Mouse (Mus musculus) CH12.LX (cell line): Measurements from ENCODE around the gene Cyp2t4. TPM values are rescaled to one million over a fixed set of nuclear protein-coding genes. Genes with fewer than 3 reads are reported as not detected.

Source experiments
- DNase-seq: peaks from one replicate; pipeline ENCODE4 v3.0.0-alpha.2; 2013; ENCODE audit errors: extremely low read depth
- H3K27ac ChIP-seq: 2 replicates; pipeline ENCODE4 v1.5.1; 2012; ENCODE audit warnings: low read depth, mild to moderate bottlenecking, control low read depth, moderate library complexity; ENCODE audit not compliant: insufficient read depth
- H3K27me3 ChIP-seq: replicated peaks from 2 replicates; pipeline ENCODE3; 2012; ENCODE audit warnings: inconsistent platforms
- H3K36me3 ChIP-seq, 2 experiments: replicated peaks in 1 of 2; 2 replicates each; pipeline versions ENCODE3 to v1.6.1; 2012; ENCODE audit warnings: inconsistent platforms in 1 of 2, low read length in 1 of 2, mild to moderate bottlenecking in 1 of 2, mixed read lengths in 1 of 2, moderate library complexity in 1 of 2; ENCODE audit not compliant: control insufficient read depth in 1 of 2, insufficient read depth in 1 of 2
- H3K4me1 ChIP-seq, 2 experiments: 2 replicates each; pipeline ENCODE4 v1.6.1; 2012; ENCODE audit warnings: inconsistent platforms in 1 of 2, moderate library complexity in 1 of 2; ENCODE audit not compliant: insufficient read depth in 2 of 2, control insufficient read depth in 1 of 2
- H3K4me2 ChIP-seq: 2 replicates; pipeline ENCODE4 v1.6.1; 2012; ENCODE audit warnings: low read depth, mild to moderate bottlenecking, control low read depth; ENCODE audit not compliant: poor library complexity, insufficient read depth, severe bottlenecking
- H3K4me3 ChIP-seq, 3 experiments: fragments of 150-350 bp in 1 of 3; sonication (generic) in 1 of 3; replicated peaks in 1 of 3; 2 replicates each; pipeline versions ENCODE3 to v1.5.1; 2011 to 2012; ENCODE audit warnings: low read depth in 2 of 3, low read length in 2 of 3, mild to moderate bottlenecking in 2 of 3, moderate library complexity in 2 of 3, control low read depth in 1 of 3, improper control_type of control experiment in 1 of 3, inconsistent platforms in 1 of 3, mixed read lengths in 1 of 3; ENCODE audit not compliant: poor library complexity in 1 of 3
- H3K79me2 ChIP-seq: replicated peaks from 2 replicates; pipeline ENCODE4 v1.6.1; 2012; ENCODE audit warnings: mild to moderate bottlenecking, moderate library complexity; ENCODE audit not compliant: control insufficient read depth, poor library complexity, insufficient read depth, severe bottlenecking; ENCODE audit errors: extremely low read depth
- H3K9ac ChIP-seq: 2 replicates; pipeline ENCODE4 v1.6.1; 2012; ENCODE audit warnings: low read depth, mild to moderate bottlenecking, control low read depth, moderate library complexity; ENCODE audit not compliant: insufficient read depth
- H3K9me3 ChIP-seq: replicated peaks from 2 replicates; pipeline ENCODE3; 2012; ENCODE audit warnings: low read length, inconsistent platforms, mixed read lengths
- BHLHE40 ChIP-seq: IDR thresholded peaks from 2 replicates; pipeline ENCODE4 v1.6.1; 2011; ENCODE audit warnings: mild to moderate bottlenecking, low read depth, low read length, improper control_type of control experiment
- CHD1 ChIP-seq: IDR thresholded peaks from 2 replicates; pipeline ENCODE4 v1.6.1; 2012; ENCODE audit warnings: low read depth, low read length, improper control_type of control experiment, inconsistent platforms
- CHD2 ChIP-seq: IDR thresholded peaks from 2 replicates; pipeline ENCODE4 v1.6.1; 2011; ENCODE audit warnings: low read length, improper control_type of control experiment
- ELF1 ChIP-seq: IDR thresholded peaks from 2 replicates; pipeline ENCODE4 v1.6.1; 2014; ENCODE audit warnings: low read depth, mild to moderate bottlenecking, inconsistent platforms, low read length, improper control_type of control experiment
- EP300 ChIP-seq: IDR thresholded peaks from 2 replicates; pipeline ENCODE4 v1.6.1; 2011; ENCODE audit warnings: low read length, improper control_type of control experiment
- ETS1 ChIP-seq: conservative IDR thresholded peaks from 2 replicates; pipeline ENCODE4 v1.6.1; 2012; ENCODE audit warnings: low read depth, mild to moderate bottlenecking, inconsistent platforms, low read length, improper control_type of control experiment, moderate library complexity
- GABPA ChIP-seq: IDR thresholded peaks from 2 replicates; pipeline ENCODE4 v1.6.1; 2012; ENCODE audit warnings: low read depth, low read length, improper control_type of control experiment, inconsistent platforms; ENCODE audit not compliant: insufficient replicate concordance
- HCFC1 ChIP-seq: IDR thresholded peaks from 2 replicates; pipeline ENCODE4 v1.6.1; 2012; ENCODE audit warnings: low read depth, mild to moderate bottlenecking, inconsistent platforms, low read length, improper control_type of control experiment
- IRF4 ChIP-seq: IDR thresholded peaks from 2 replicates; pipeline ENCODE4 v1.6.1; 2014; ENCODE audit warnings: low read depth, mild to moderate bottlenecking, inconsistent platforms, low read length, improper control_type of control experiment
- JUND ChIP-seq: conservative IDR thresholded peaks from 2 replicates; pipeline ENCODE4 v1.6.1; 2011; ENCODE audit warnings: low read depth, low read length, improper control_type of control experiment
- KAT2A ChIP-seq: IDR thresholded peaks from 2 replicates; pipeline ENCODE4 v1.6.1; 2012; ENCODE audit warnings: low read length, improper control_type of control experiment, inconsistent platforms; ENCODE audit not compliant: insufficient replicate concordance
- MAFK ChIP-seq: IDR thresholded peaks from 2 replicates; pipeline ENCODE4 v1.6.1; 2011; ENCODE audit warnings: low read length, improper control_type of control experiment; ENCODE audit not compliant: insufficient replicate concordance
- MAZ ChIP-seq: IDR thresholded peaks from 2 replicates; pipeline ENCODE4 v1.6.1; 2012; ENCODE audit warnings: low read depth, mild to moderate bottlenecking, inconsistent platforms, low read length, improper control_type of control experiment, moderate library complexity
- MEF2A ChIP-seq: IDR thresholded peaks from 2 replicates; pipeline ENCODE4 v1.6.1; 2014; ENCODE audit warnings: low read depth, mild to moderate bottlenecking, inconsistent platforms, low read length, improper control_type of control experiment, borderline replicate concordance
- MYC ChIP-seq: IDR thresholded peaks from 2 replicates; pipeline ENCODE4 v1.6.1; 2011; ENCODE audit warnings: low read depth, mild to moderate bottlenecking, improper control_type of control experiment, low read length
- NELFE ChIP-seq: IDR thresholded peaks from 2 replicates; pipeline ENCODE4 v1.6.1; 2011; ENCODE audit warnings: low read depth, low read length, improper control_type of control experiment
- PAX5 ChIP-seq: IDR thresholded peaks from 2 replicates; pipeline ENCODE4 v1.6.1; 2012; ENCODE audit warnings: low read length, inconsistent platforms, mixed read lengths
- POLR2A ChIP-seq: IDR thresholded peaks from 2 replicates; pipeline ENCODE4 v1.6.1; 2011; ENCODE audit warnings: low read depth, mild to moderate bottlenecking, improper control_type of control experiment, low read length
- POLR2AphosphoS2 ChIP-seq: IDR thresholded peaks from 2 replicates; pipeline ENCODE4 v1.6.1; 2011; ENCODE audit warnings: low read depth, low read length, improper control_type of control experiment
- RAD21 ChIP-seq: IDR thresholded peaks from 2 replicates; pipeline ENCODE4 v1.6.1; 2011; ENCODE audit warnings: low read depth, mild to moderate bottlenecking, low read length, improper control_type of control experiment, moderate library complexity
- RCOR1 ChIP-seq: conservative IDR thresholded peaks from 2 replicates; pipeline ENCODE4 v1.6.1; 2012; ENCODE audit warnings: low read depth, mild to moderate bottlenecking, inconsistent platforms, low read length, improper control_type of control experiment
- SMC3 ChIP-seq: IDR thresholded peaks from 2 replicates; pipeline ENCODE4 v1.6.1; 2011; ENCODE audit warnings: low read depth, low read length, improper control_type of control experiment
- TBP ChIP-seq: conservative IDR thresholded peaks from 2 replicates; pipeline ENCODE4 v1.6.1; 2011; ENCODE audit warnings: low read depth, low read length, improper control_type of control experiment
- TCF12 ChIP-seq: IDR thresholded peaks from 2 replicates; pipeline ENCODE4 v1.6.1; 2014; ENCODE audit warnings: low read depth, mild to moderate bottlenecking, inconsistent platforms, low read length, improper control_type of control experiment
- UBTF ChIP-seq: IDR thresholded peaks from 2 replicates; pipeline ENCODE4 v1.6.1; 2012; ENCODE audit warnings: low read depth, mild to moderate bottlenecking, inconsistent platforms, low read length, improper control_type of control experiment, moderate library complexity
- USF2 ChIP-seq: conservative IDR thresholded peaks from 2 replicates; pipeline ENCODE4 v1.6.1; 2011; ENCODE audit warnings: low read depth, low read length, improper control_type of control experiment
- ZC3H11A ChIP-seq: IDR thresholded peaks from 2 replicates; pipeline ENCODE4 v1.6.1; 2012; ENCODE audit warnings: low read depth, mild to moderate bottlenecking, inconsistent platforms, low read length, improper control_type of control experiment
- ZMIZ1 ChIP-seq: IDR thresholded peaks from 2 replicates; pipeline ENCODE4 v1.6.1; 2012; ENCODE audit warnings: low read depth, mild to moderate bottlenecking, inconsistent platforms, low read length, improper control_type of control experiment
- ZNF384 ChIP-seq: IDR thresholded peaks from 2 replicates; pipeline ENCODE4 v1.6.1; 2012; ENCODE audit warnings: low read depth, low read length, improper control_type of control experiment, inconsistent platforms
- dilution Hi-C: fragments of 300-500 bp; cut with MboI; formaldehyde crosslinking; loops from 2 replicates; pipeline ENCODE4 v1.14.3; 2020; ENCODE audit warnings: low sequenced_read_pairs; ENCODE audit not compliant: extremely low pct_unique_long_range_greater_than_20kb, extremely low pct_ligation_motif_present
- in situ Hi-C: fragments of 300-500 bp; cut with MboI; formaldehyde crosslinking; loops from 3 replicates; pipeline ENCODE4 v1.14.3; 2019; ENCODE audit warnings: low sequenced_read_pairs, low pct_ligation_motif_present, low pct_unique_long_range_greater_than_20kb, mixed read lengths
- polyA plus RNA-seq: library from polyadenylated mRNA; unstranded; fragments of >175 nt; gene quantifications from 2 replicates; pipeline ENCODE4 v1.2.1, GENCODE M21; 2012; ENCODE audit warnings: low read depth; ENCODE audit not compliant: insufficient read length
- total RNA-seq, 2 experiments: library from RNA; depleted of rRNA; stranded (reverse); fragments of 300-350 nt in 1 of 2; fragments of >200 nt in 1 of 2; gene quantifications; 2 replicates each; pipeline ENCODE4 v1.2.3; 2012 to 2014

The Cyp2t4 gene
- total and polyA plus RNA-seq, 3 experiments, result 0.43 TPM; not detected in 2

DNA sequence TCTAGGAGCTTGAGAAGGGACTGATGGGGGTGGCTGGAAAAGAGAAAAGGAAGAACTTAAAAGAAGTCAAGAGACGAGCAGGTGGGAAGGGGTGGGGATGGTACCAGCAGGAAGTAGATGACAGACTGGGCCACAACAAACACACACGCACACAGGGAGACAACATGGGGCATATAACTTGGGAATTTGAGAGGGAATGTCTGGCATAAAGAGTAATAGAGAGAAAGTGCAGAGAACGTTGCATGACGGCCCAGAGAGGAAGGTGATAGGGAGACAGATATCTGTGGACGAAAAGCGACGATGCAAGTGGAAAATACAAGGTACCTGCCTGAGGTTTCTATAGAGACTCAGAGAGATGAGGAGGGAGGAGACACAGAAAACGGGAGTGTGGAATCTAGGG lies 12.2 kb downstream of the Cyp2t4 start:
- no peak for DNase-seq
- no peaks in the 10 kb centered on the region for H3K27me3 ChIP-seq
- peak overlapping the region; percentile 98 for H3K27ac ChIP-seq
- peak overlapping the region; percentile 86 to 98 (median 92) for H3K4me3 ChIP-seq
- H3K79me2 ChIP-seq, result peaks cover 47% of the 10 kb centered on the region
- no peaks in the 10 kb centered on the region for H3K9me3 ChIP-seq
- H3K4me1 ChIP-seq, result peaks cover 39 to 61% of the 10 kb centered on the region in 2 experiments
- peak overlapping the region; percentile 90 for H3K9ac ChIP-seq
- dilution Hi-C loops, result no loop called here
- in situ Hi-C loops, result no loop called here
- peak overlapping the region; percentile 77 for H3K4me2 ChIP-seq
- TF ChIP-seq HCFC1, result no peak
- TF ChIP-seq MAFK, result no peak
- no peak for TF ChIP-seq UBTF
- TF ChIP-seq SMC3, result no peak
- TF ChIP-seq TCF12, result no peak
- TF ChIP-seq USF2, result no peak
- TF ChIP-seq POLR2AphosphoS2, result no peak
- no peak for TF ChIP-seq NELFE
- no peak for TF ChIP-seq RCOR1
- no peak for TF ChIP-seq ZC3H11A
- no peak for TF ChIP-seq CHD2
- TF ChIP-seq RAD21, result no peak
- TF ChIP-seq PAX5, result no peak
- TF ChIP-seq TBP, result no peak
- no peak for TF ChIP-seq ZMIZ1
- no peak for TF ChIP-seq EP300
- no peak for TF ChIP-seq IRF4
- TF ChIP-seq ETS1, result no peak
- TF ChIP-seq JUND, result no peak
- H3K36me3 ChIP-seq, result peaks cover 16 to 58% of the 10 kb centered on the region in 2 experiments

DNA sequence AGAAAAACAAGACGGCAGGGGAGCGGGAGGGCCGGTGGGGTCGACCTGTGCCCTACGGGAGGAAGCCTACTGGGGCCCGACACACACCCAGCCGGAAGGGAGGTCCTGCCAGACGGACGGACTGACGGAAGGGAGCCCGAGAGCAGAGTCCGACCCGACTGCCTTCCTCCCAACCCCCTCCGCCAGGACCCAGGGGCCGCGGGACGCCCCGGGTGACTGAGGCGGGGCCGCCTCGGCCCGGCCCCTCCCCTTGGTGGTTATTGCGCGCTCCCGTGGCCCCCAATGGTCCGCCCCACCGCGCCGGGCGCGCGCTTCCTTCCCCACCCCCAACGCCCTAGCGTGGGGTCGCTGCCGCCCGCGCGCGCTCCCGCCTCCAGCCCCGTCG lies 12.7 kb downstream of the Cyp2t4 start:
- no peak overlapping the region for H3K4me2 ChIP-seq
- H3K79me2 ChIP-seq, result peaks cover 42% of the 10 kb centered on the region
- H3K36me3 ChIP-seq, result peaks cover 22 to 58% of the 10 kb centered on the region in 2 experiments
- dilution Hi-C loops (no loop called here), in situ Hi-C loops (no loop called here)
- peaks cover 34 to 61% of the 10 kb centered on the region in 2 experiments for H3K4me1 ChIP-seq
- peak; percentile 88 for DNase-seq
- no peaks in the 10 kb centered on the region for H3K9me3 ChIP-seq
- TF ChIP-seq ZNF384, result no peak
- no peak for TF ChIP-seq POLR2AphosphoS2
- TF ChIP-seq MYC, result no peak
- peak; percentile 16; the same call in 1 of the 2 replicates for TF ChIP-seq SMC3
- TF ChIP-seq POLR2A, result peak; percentile 55
- 0 out of 2 replicates have a peak, but pooled peaks have one; percentile 21 for TF ChIP-seq RCOR1
- TF ChIP-seq TCF12, result peak; percentile 78
- peak; percentile 66 for TF ChIP-seq IRF4
- peak; percentile 85 for TF ChIP-seq HCFC1
- TF ChIP-seq KAT2A, result 0 out of 2 replicates have a peak, but pooled peaks have one; percentile 60
- TF ChIP-seq ETS1, result no peak; the same call in 1 of the 2 replicates
- TF ChIP-seq MEF2A, result peak; percentile 71; the same call in 1 of the 2 replicates
- TF ChIP-seq BHLHE40, result 0 out of 2 replicates have a peak, but pooled peaks have one; percentile 12
- TF ChIP-seq MAZ, result peak; percentile 81
- no peak for TF ChIP-seq MAFK
- no peak for TF ChIP-seq PAX5
- TF ChIP-seq UBTF, result peak; percentile 83; the same call in 1 of the 2 replicates
- no peak for TF ChIP-seq ZC3H11A
- TF ChIP-seq TBP, result peak; percentile 61; the same call in 1 of the 2 replicates
- no peak for TF ChIP-seq CHD1
- peak; percentile 68 for TF ChIP-seq CHD2
- no peak for TF ChIP-seq JUND
- no peak for TF ChIP-seq GABPA
- peak; percentile 75 for TF ChIP-seq ELF1
- 0 out of 2 replicates have a peak, but pooled peaks have one; percentile 24 for TF ChIP-seq ZMIZ1
- peak; percentile 69 for TF ChIP-seq NELFE
- peak overlapping the region; percentile 98 for H3K27ac ChIP-seq
- no peaks in the 10 kb centered on the region for H3K27me3 ChIP-seq
- peak overlapping the region; percentile 86 to 98 (median 92) for H3K4me3 ChIP-seq
- H3K9ac ChIP-seq, result peak overlapping the region; percentile 90
